Mouse (Mus musculus): Measurements from ENCODE around the gene Ube2m. TPM values are rescaled to one million over a fixed set of nuclear protein-coding genes. Genes with fewer than 3 reads are reported as not detected.

Gene Ube2m
- polyA plus RNA-seq (2015; fragmentation: Nextera tagmentation; extraction: Ambion mirVana), result 75.4 and 75.6 TPM in 2 replicates

GRCm38 (mm10) chr7:13037901-13038555 lies at the start of gene Ube2m:
Ube2m (minus strand) TSS chr7:13038275.

GRCm38 (mm10) chr7:13054287-13055010 lies 16.4 kb upstream of the Ube2m start, which contains the start of gene Mzf1:
Mzf1 (minus strand) TSS chr7:13054764.

GRCm38 (mm10) chr7:13034148-13034977 lies 3.7 kb downstream of the Ube2m start, which contains the start of gene Chmp2a:
Chmp2a (minus strand) TSS chr7:13034807.

GRCm38 (mm10) chr7:13010005-13010908 lies 27.8 kb downstream of the Ube2m start, which contains the start of gene Zbtb45:
Zbtb45 (minus strand) TSS chr7:13010034.

GRCm38 (mm10) chr7:12998851-12999250 lies 39.2 kb downstream of the Ube2m start, which contains the start of gene Trim28:
Trim28 (plus strand) TSS chr7:12999114.

GRCm38 (mm10) chr7:12998053-12998452 lies 40.0 kb downstream of the Ube2m start, which contains the start of gene Slc27a5:
Slc27a5 (minus strand) TSS chr7:12998192.

Other genes with a start within 250 kb of the Ube2m start
- gene Zscan18, start 234.6 kb downstream of the Ube2m start, polyA plus RNA-seq (2015; fragmentation: Nextera tagmentation; extraction: Ambion mirVana), result 0.49 and 0.86 TPM in 2 replicates
- gene Zfp329, start 219.4 kb downstream of the Ube2m start, polyA plus RNA-seq (2015; fragmentation: Nextera tagmentation; extraction: Ambion mirVana), result 5.1 and 5.9 TPM in 2 replicates
- gene Zfp110, start 203.5 kb downstream of the Ube2m start, polyA plus RNA-seq (2015; fragmentation: Nextera tagmentation; extraction: Ambion mirVana), result 13.2 and 14.4 TPM in 2 replicates
- gene Zfp128, start 157.1 kb downstream of the Ube2m start, polyA plus RNA-seq (2015; fragmentation: Nextera tagmentation; extraction: Ambion mirVana), result 0.88 and 1.4 TPM in 2 replicates
- 3.8 and 4.0 TPM in 2 replicates for gene Zscan22, start 140.5 kb downstream of the Ube2m start, polyA plus RNA-seq (2015; fragmentation: Nextera tagmentation; extraction: Ambion mirVana)
- gene Rps5, start 116.0 kb downstream of the Ube2m start, polyA plus RNA-seq (2015; fragmentation: Nextera tagmentation; extraction: Ambion mirVana), result 1,111 and 1,114 TPM in 2 replicates
- 0.06 and 0.12 TPM in 2 replicates for gene Rnf225, start 110.9 kb downstream of the Ube2m start, polyA plus RNA-seq (2015; fragmentation: Nextera tagmentation; extraction: Ambion mirVana)
- gene Zfp324, start 72.4 kb downstream of the Ube2m start, polyA plus RNA-seq (2015; fragmentation: Nextera tagmentation; extraction: Ambion mirVana), result 3.1 and 3.2 TPM in 2 replicates
- gene Zfp446, start 60.4 kb downstream of the Ube2m start, polyA plus RNA-seq (2015; fragmentation: Nextera tagmentation; extraction: Ambion mirVana), result 2.8 and 3.1 TPM in 2 replicates
- gene Slc27a5, start 40.1 kb downstream of the Ube2m start, polyA plus RNA-seq (2015; fragmentation: Nextera tagmentation; extraction: Ambion mirVana), result 0.08 TPM in 1 of 2 replicates, not detected in the other
- 127 and 136 TPM in 2 replicates for gene Trim28, start 39.2 kb downstream of the Ube2m start, polyA plus RNA-seq (2015; fragmentation: Nextera tagmentation; extraction: Ambion mirVana)
- 13.7 and 13.9 TPM in 2 replicates for gene Zbtb45, start 28.2 kb downstream of the Ube2m start, polyA plus RNA-seq (2015; fragmentation: Nextera tagmentation; extraction: Ambion mirVana)
- gene Chmp2a, start 3.5 kb downstream of the Ube2m start, polyA plus RNA-seq (2015; fragmentation: Nextera tagmentation; extraction: Ambion mirVana), result 158 and 162 TPM in 2 replicates
- gene Mzf1, start 16.5 kb upstream of the Ube2m start, polyA plus RNA-seq (2015; fragmentation: Nextera tagmentation; extraction: Ambion mirVana), result 0.36 and 1.1 TPM in 2 replicates
- not detected in 2 replicates for gene Vmn1r85, start 56.9 kb upstream of the Ube2m start, polyA plus RNA-seq (2015; fragmentation: Nextera tagmentation; extraction: Ambion mirVana)
- not detected in 2 replicates for gene Vmn1r86, start 81.6 kb upstream of the Ube2m start, polyA plus RNA-seq (2015; fragmentation: Nextera tagmentation; extraction: Ambion mirVana)
- not detected in 2 replicates for gene Vmn1r87, start 101.9 kb upstream of the Ube2m start, polyA plus RNA-seq (2015; fragmentation: Nextera tagmentation; extraction: Ambion mirVana)
- 0.04 TPM in 1 of 2 replicates, not detected in the other for gene Vmn1r88, start 121.3 kb upstream of the Ube2m start, polyA plus RNA-seq (2015; fragmentation: Nextera tagmentation; extraction: Ambion mirVana)
- gene Vmn1r89, start 174.7 kb upstream of the Ube2m start, polyA plus RNA-seq (2015; fragmentation: Nextera tagmentation; extraction: Ambion mirVana), result not detected in 2 replicates
- gene Lig1, start 239.0 kb upstream of the Ube2m start, polyA plus RNA-seq (2015; fragmentation: Nextera tagmentation; extraction: Ambion mirVana), result 141 and 173 TPM in 2 replicates
- 2.4 TPM in 2 replicates for gene Zswim9, start 240.4 kb upstream of the Ube2m start, polyA plus RNA-seq (2015; fragmentation: Nextera tagmentation; extraction: Ambion mirVana)